Mouse (Mus musculus): ENCODE results near the gene Gdf10. TPM values are rescaled to one million over a fixed set of nuclear protein-coding genes. Genes with fewer than 3 reads are reported as not detected.

Gdf10 gene
- polyA plus RNA-seq, 1 experiment, result not detected

GRCm38 (mm10) chr14:33932935-33933703 lies 9.7 kb downstream of the Gdf10 start:
- Histone ChIP-seq H3K27me3 (ENCODE audit: control insufficient read depth, insufficient read depth, insufficient read length) (peaks cover 21% of the 10 kb centered on the region), H3K4me2 (ENCODE audit: low read depth) (no peak overlapping the region), H3K36me3 (ENCODE audit: control insufficient read depth, insufficient read depth) (no peaks in the 10 kb centered on the region), H3K4me3 (no peak overlapping the region), H3K79me2 (ENCODE audit: control insufficient read depth, insufficient read depth) (no peaks in the 10 kb centered on the region), H3ac (ENCODE audit: control insufficient read depth, insufficient read length) (no peak overlapping the region)
- TF ChIP-seq SRF (IDR thresholded peaks at IDR 0.05; ENCODE audit: control insufficient read depth, insufficient read length, low read depth), result no peak
- no peak for TF ChIP-seq MYOG (IDR thresholded peaks at IDR 0.05; ENCODE audit: control insufficient read depth in 1 of 3, insufficient read depth in 1 of 3, insufficient read length in 2 of 3, low read depth in 2 of 3)
- no peak for TF ChIP-seq MYOD1 (IDR thresholded peaks at IDR 0.05; ENCODE audit: control insufficient read depth in 1 of 3, insufficient read length in 2 of 3, low read depth in 2 of 3)
- no peak for TF ChIP-seq POLR2A (IDR thresholded peaks at IDR 0.05; ENCODE audit: insufficient read length, low read depth)

- Histone ChIP-seq H3K4me2 (ENCODE audit: low read depth) (no peak overlapping the region), H3K79me2 (ENCODE audit: control insufficient read depth, insufficient read depth) (no peaks in the 10 kb centered on the region), H3K36me3 (ENCODE audit: control insufficient read depth, insufficient read depth) (no peaks in the 10 kb centered on the region), H3K27me3 (ENCODE audit: control insufficient read depth, insufficient read depth, insufficient read length) (peaks cover 21% of the 10 kb centered on the region), H3ac (ENCODE audit: control insufficient read depth, insufficient read length) (no peak overlapping the region), H3K4me3 (no peak overlapping the region)
- TF ChIP-seq MYOG (IDR thresholded peaks at IDR 0.05; ENCODE audit: control insufficient read depth in 1 of 3, insufficient read depth in 1 of 3, insufficient read length in 2 of 3, low read depth in 2 of 3), result no peak
- no peak for TF ChIP-seq TCF12 (IDR thresholded peaks at IDR 0.05; ENCODE audit: insufficient read depth, poor library complexity, severe bottlenecking)
- TF ChIP-seq REST (IDR thresholded peaks at IDR 0.05; ENCODE audit: insufficient read depth, insufficient read length), result no peak
- TF ChIP-seq POLR2AphosphoS2 (IDR thresholded peaks at IDR 0.05; ENCODE audit: insufficient read length, low read depth), result no peak
- no peak for TF ChIP-seq USF1 (IDR thresholded peaks at IDR 0.05; ENCODE audit: low read depth)
- TF ChIP-seq MYOD1 (IDR thresholded peaks at IDR 0.05; ENCODE audit: control insufficient read depth in 1 of 3, insufficient read length in 2 of 3, low read depth in 2 of 3), result no peak
- TF ChIP-seq CEBPB (IDR thresholded peaks at IDR 0.05; ENCODE audit: insufficient read depth, poor library complexity, severe bottlenecking), result no peak
- TF ChIP-seq MAX (IDR thresholded peaks at IDR 0.05; ENCODE audit: low read depth), result no peak
- TF ChIP-seq E2F4 (IDR thresholded peaks at IDR 0.05; ENCODE audit: insufficient read depth), result no peak
- TF ChIP-seq SRF (IDR thresholded peaks at IDR 0.05; ENCODE audit: control insufficient read depth, insufficient read length, low read depth), result no peak
- TF ChIP-seq TCF3 (IDR thresholded peaks at IDR 0.05; ENCODE audit: insufficient read length, low read depth), result no peak
- no peak for TF ChIP-seq POLR2A (IDR thresholded peaks at IDR 0.05; ENCODE audit: insufficient read length, low read depth)
These were observed 10.5 kb downstream of the Gdf10 start for GRCm38 (mm10) chr14:33933778-33934317.

- no peak overlapping the region for H3K4me3 ChIP-seq
- peaks cover 6% of the 10 kb centered on the region for H3K27me3 ChIP-seq (ENCODE audit: control insufficient read depth, insufficient read depth, insufficient read length)
- H3K79me2 ChIP-seq (ENCODE audit: control insufficient read depth, insufficient read depth), result no peaks in the 10 kb centered on the region
- H3K4me2 ChIP-seq (ENCODE audit: low read depth), result no peak overlapping the region
- H3K36me3 ChIP-seq (ENCODE audit: control insufficient read depth, insufficient read depth), result no peaks in the 10 kb centered on the region
- TF ChIP-seq USF1 (IDR thresholded peaks at IDR 0.05; ENCODE audit: low read depth) (no peak), MAX (IDR thresholded peaks at IDR 0.05; ENCODE audit: low read depth) (no peak), POLR2AphosphoS2 (IDR thresholded peaks at IDR 0.05; ENCODE audit: insufficient read length, low read depth) (no peak)
- H3ac ChIP-seq (ENCODE audit: control insufficient read depth, insufficient read length), result no peak overlapping the region
These were observed 15.7 kb downstream of the Gdf10 start for GRCm38 (mm10) chr14:33939117-33939516.

- Histone ChIP-seq H3K36me3 (ENCODE audit: control insufficient read depth, insufficient read depth) (no peaks in the 10 kb centered on the region), H3K4me3 (no peak within 1 kb of the TSS), H3K27me3 (ENCODE audit: control insufficient read depth, insufficient read depth, insufficient read length) (peaks cover 4% of the 10 kb centered on the region), H3K4me2 (ENCODE audit: low read depth) (no peak within 1 kb of the TSS), H3ac (ENCODE audit: control insufficient read depth, insufficient read length) (no peak within 1 kb of the TSS), H3K79me2 (ENCODE audit: control insufficient read depth, insufficient read depth) (no peaks in the 10 kb centered on the region)
- TF ChIP-seq POLR2AphosphoS2 (IDR thresholded peaks at IDR 0.05; ENCODE audit: insufficient read length, low read depth) (no peak), MAX (IDR thresholded peaks at IDR 0.05; ENCODE audit: low read depth) (no peak), TCF3 (IDR thresholded peaks at IDR 0.05; ENCODE audit: insufficient read length, low read depth) (no peak), MYOG (IDR thresholded peaks at IDR 0.05; ENCODE audit: control insufficient read depth in 1 of 3, insufficient read depth in 1 of 3, insufficient read length in 2 of 3, low read depth in 2 of 3) (no peak), TCF12 (IDR thresholded peaks at IDR 0.05; ENCODE audit: insufficient read depth, poor library complexity, severe bottlenecking) (no peak), MYOD1 (IDR thresholded peaks at IDR 0.05; ENCODE audit: control insufficient read depth in 1 of 3, insufficient read length in 2 of 3, low read depth in 2 of 3) (no peak), USF1 (IDR thresholded peaks at IDR 0.05; ENCODE audit: low read depth) (no peak), CEBPB (IDR thresholded peaks at IDR 0.05; ENCODE audit: insufficient read depth, poor library complexity, severe bottlenecking) (no peak), SRF (IDR thresholded peaks at IDR 0.05; ENCODE audit: control insufficient read depth, insufficient read length, low read depth) (no peak), REST (IDR thresholded peaks at IDR 0.05; ENCODE audit: insufficient read depth, insufficient read length) (no peak), POLR2A (IDR thresholded peaks at IDR 0.05; ENCODE audit: insufficient read length, low read depth) (no peak), E2F4 (IDR thresholded peaks at IDR 0.05; ENCODE audit: insufficient read depth) (no peak)
These were observed 17.4 kb downstream of the Gdf10 start, which contains the start of gene Gdf2 for GRCm38 (mm10) chr14:33940739-33941138. Gene Gdf2 (plus strand): TSS chr14:33941039.

- no peak for TF ChIP-seq REST (IDR thresholded peaks at IDR 0.05; ENCODE audit: insufficient read depth, insufficient read length)
- TF ChIP-seq E2F4 (IDR thresholded peaks at IDR 0.05; ENCODE audit: insufficient read depth), result no peak
- no peak for TF ChIP-seq MAX (IDR thresholded peaks at IDR 0.05; ENCODE audit: low read depth)
- no peak for TF ChIP-seq SRF (IDR thresholded peaks at IDR 0.05; ENCODE audit: control insufficient read depth, insufficient read length, low read depth)
- no peak for TF ChIP-seq MYOG (IDR thresholded peaks at IDR 0.05; ENCODE audit: control insufficient read depth in 1 of 3, insufficient read depth in 1 of 3, insufficient read length in 2 of 3, low read depth in 2 of 3)
- TF ChIP-seq POLR2AphosphoS2 (IDR thresholded peaks at IDR 0.05; ENCODE audit: insufficient read length, low read depth), result no peak
- no peak for TF ChIP-seq MYOD1 (IDR thresholded peaks at IDR 0.05; ENCODE audit: control insufficient read depth in 1 of 3, insufficient read length in 2 of 3, low read depth in 2 of 3)
- no peak for TF ChIP-seq TCF3 (IDR thresholded peaks at IDR 0.05; ENCODE audit: insufficient read length, low read depth)
- TF ChIP-seq CEBPB (IDR thresholded peaks at IDR 0.05; ENCODE audit: insufficient read depth, poor library complexity, severe bottlenecking), result no peak
- no peak for TF ChIP-seq POLR2A (IDR thresholded peaks at IDR 0.05; ENCODE audit: insufficient read length, low read depth)
- TF ChIP-seq TCF12 (IDR thresholded peaks at IDR 0.05; ENCODE audit: insufficient read depth, poor library complexity, severe bottlenecking), result no peak
- TF ChIP-seq USF1 (IDR thresholded peaks at IDR 0.05; ENCODE audit: low read depth), result no peak
- no peaks in the 10 kb centered on the region for H3K79me2 ChIP-seq (ENCODE audit: control insufficient read depth, insufficient read depth)
- H3K4me2 ChIP-seq (ENCODE audit: low read depth), result no peak overlapping the region
- H3K4me3 ChIP-seq, result no peak overlapping the region
- H3K36me3 ChIP-seq (ENCODE audit: control insufficient read depth, insufficient read depth), result no peaks in the 10 kb centered on the region
- no peak overlapping the region for H3ac ChIP-seq (ENCODE audit: control insufficient read depth, insufficient read length)
- no peaks in the 10 kb centered on the region for H3K27me3 ChIP-seq (ENCODE audit: control insufficient read depth, insufficient read depth, insufficient read length)
These were observed 18.8 kb downstream of the Gdf10 start for GRCm38 (mm10) chr14:33942222-33942621.
